ENCODE assay signal across 11 mouse cellular contexts in genomic region chrX:38771886-38772285, GRCm38 (mm10). TPM values are rescaled to one million over a fixed set of nuclear protein-coding genes. Genes with fewer than 3 reads are reported as not detected.
DNase-seq lines count a peak whose midpoint lies in the region; ATAC-seq and TF ChIP-seq lines count a peak whose summit lies in the region.
"Had no signal": no experiment of that assay in that cellular context is flagged by ENCODE, and none has a peak within 500 bp of the region (broad histone marks: within the 10 kb centered on the region; RNA-seq: fewer than 3 reads in every experiment).

No protein-coding gene starts in this region.

- H3K27ac ChIP-seq in cerebellum, adult 2 months (ENCODE audit: insufficient read depth, low read length): no peak overlapping the region
- no peak overlapping the region for H3K27ac ChIP-seq in limb, embryonic 11.5 days (replicated peaks; ENCODE audit: low read depth, low read length)
- no peak overlapping the region for H3K27ac ChIP-seq in limb, embryonic 10.5 days
- H3K27ac ChIP-seq in forebrain, embryonic 15.5 days (replicated peaks): no peak overlapping the region
- H3K27ac ChIP-seq in midbrain, embryonic 12.5 days (replicated peaks): no peak overlapping the region
- H3K27ac ChIP-seq: embryonic facial prominence, embryonic 12.5 days; limb, embryonic 12.5 days had no signal

- H3K9ac ChIP-seq in limb, embryonic 11.5 days (ENCODE audit: low read length): no peak overlapping the region
- H3K9ac ChIP-seq in forebrain, embryonic 15.5 days (replicated peaks): no peak overlapping the region
- H3K9ac ChIP-seq in midbrain, embryonic 12.5 days (replicated peaks): no peak overlapping the region
- H3K9ac ChIP-seq: embryonic facial prominence, embryonic 12.5 days; limb, embryonic 12.5 days had no signal

- no peaks in the 10 kb centered on the region for H3K27me3 ChIP-seq in cerebellum, adult 2 months (ENCODE audit: control insufficient read depth, insufficient read depth, low read length)
- no peaks in the 10 kb centered on the region for H3K27me3 ChIP-seq in limb, embryonic 11.5 days (ENCODE audit: control insufficient read depth, insufficient read depth, low read length)
- H3K27me3 ChIP-seq in limb, embryonic 10.5 days (ENCODE audit: low read depth, poor library complexity, severe bottlenecking): no peaks in the 10 kb centered on the region
- H3K27me3 ChIP-seq in forebrain, embryonic 15.5 days: no peaks in the 10 kb centered on the region
- no peaks in the 10 kb centered on the region for H3K27me3 ChIP-seq in midbrain, embryonic 12.5 days
- H3K27me3 ChIP-seq: embryonic facial prominence, embryonic 12.5 days; limb, embryonic 12.5 days had no signal

- H3K4me2 ChIP-seq in limb, embryonic 11.5 days (ENCODE audit: low read depth, severe bottlenecking): no peak overlapping the region
- no peak overlapping the region for H3K4me2 ChIP-seq in forebrain, embryonic 15.5 days (replicated peaks)
- no peak overlapping the region for H3K4me2 ChIP-seq in midbrain, embryonic 12.5 days (replicated peaks)
- H3K4me2 ChIP-seq: embryonic facial prominence, embryonic 12.5 days; limb, embryonic 12.5 days had no signal

- no peak overlapping the region for H3K4me3 ChIP-seq in cerebellum, adult 2 months (replicated peaks; ENCODE audit: insufficient read depth, low read depth, low read length)
- no peak overlapping the region for H3K4me3 ChIP-seq in limb, embryonic 11.5 days (ENCODE audit: low read depth, low read length)
- H3K4me3 ChIP-seq in limb, embryonic 10.5 days: no peak overlapping the region
- no peak overlapping the region for H3K4me3 ChIP-seq in forebrain, embryonic 15.5 days
- no peak overlapping the region for H3K4me3 ChIP-seq in midbrain, embryonic 12.5 days
- H3K4me3 ChIP-seq: embryonic facial prominence, embryonic 12.5 days; limb, embryonic 12.5 days had no signal

- H3K9me3 ChIP-seq in limb, embryonic 11.5 days (ENCODE audit: control insufficient read depth, low read length): no peaks in the 10 kb centered on the region
- H3K9me3 ChIP-seq in limb, embryonic 10.5 days (replicated peaks): no peaks in the 10 kb centered on the region
- H3K9me3 ChIP-seq in forebrain, embryonic 15.5 days: no peaks in the 10 kb centered on the region
- no peaks in the 10 kb centered on the region for H3K9me3 ChIP-seq in midbrain, embryonic 12.5 days
- H3K9me3 ChIP-seq: embryonic facial prominence, embryonic 12.5 days; limb, embryonic 12.5 days had no signal

- TF ChIP-seq CTCF in cerebellum, adult 2 months (IDR thresholded peaks at IDR 0.05; ENCODE audit: borderline replicate concordance, insufficient read depth, low read depth, low read length): no peak

- TF ChIP-seq POLR2A in cerebellum, adult 2 months (IDR thresholded peaks at IDR 0.05; ENCODE audit: borderline replicate concordance, insufficient read depth, low read length): no peak

- no peak for ATAC-seq in limb, embryonic 11.5 days (ENCODE audit: insufficient number of reproducible peaks, low FRiP score, low TSS enrichment, low read depth)
- peak; percentile 58; the same call in 1 of the 2 replicates for ATAC-seq in forebrain, embryonic 15.5 days (replicated peaks)
- peak; percentile 52; the same call in 1 of the 2 replicates for ATAC-seq in midbrain, embryonic 12.5 days (ENCODE audit: low FRiP score, low read depth)
- no peak for ATAC-seq in inflammation-experienced regulatory T-cells, adult 6 months
- no peak for ATAC-seq in monocyte, adult 5-6 weeks (replicated peaks; ENCODE audit: insufficient number of reproducible peaks, low FRiP score, low TSS enrichment, poor library complexity, severe bottlenecking)

- no peaks in the 10 kb centered on the region for H3K4me1 ChIP-seq in cerebellum, adult 2 months (ENCODE audit: control insufficient read depth, insufficient read depth, low read length)
- no peaks in the 10 kb centered on the region for H3K4me1 ChIP-seq in limb, embryonic 11.5 days (ENCODE audit: control insufficient read depth, insufficient read depth, low read length)
- H3K4me1 ChIP-seq in limb, embryonic 10.5 days: no peaks in the 10 kb centered on the region
- no peaks in the 10 kb centered on the region for H3K4me1 ChIP-seq in forebrain, embryonic 15.5 days
- no peaks in the 10 kb centered on the region for H3K4me1 ChIP-seq in midbrain, embryonic 12.5 days
- H3K4me1 ChIP-seq: embryonic facial prominence, embryonic 12.5 days; limb, embryonic 12.5 days had no signal

- DNase-seq in cerebellum, postnatal 14 days: peak; percentile 11 to 14
- no peak for DNase-seq in cerebellum, adult 2 months
- DNase-seq in limb, embryonic 11.5 days (ENCODE audit: low spot score): peak; percentile 20
- no peak for DNase-seq in limb, embryonic 10.5 days (ENCODE audit: low spot score)

- WGBS in cerebellum, adult 2 months: 24% methylated on average over 3 of the region's 3 CpGs
- WGBS in limb, embryonic 11.5 days: 42% methylated on average over 3 of the region's 3 CpGs
- 50% methylated on average over 3 of the region's 3 CpGs for WGBS in limb, embryonic 10.5 days
- 32% methylated on average over 3 of the region's 3 CpGs for WGBS in forebrain, embryonic 15.5 days
- WGBS in midbrain, embryonic 12.5 days: 48% methylated on average over 3 of the region's 3 CpGs

- H3K36me3 ChIP-seq in limb, embryonic 11.5 days (ENCODE audit: control insufficient read depth, insufficient read depth, low read length): no peaks in the 10 kb centered on the region
- H3K36me3 ChIP-seq in limb, embryonic 10.5 days: no peaks in the 10 kb centered on the region
- H3K36me3 ChIP-seq in forebrain, embryonic 15.5 days: no peaks in the 10 kb centered on the region
- H3K36me3 ChIP-seq in midbrain, embryonic 12.5 days: no peaks in the 10 kb centered on the region
- H3K36me3 ChIP-seq: embryonic facial prominence, embryonic 12.5 days; limb, embryonic 12.5 days had no signal

RNA-seq across cellular contexts. Expression of gene 6030498E09Rik, which starts 0.6 kb away (rescaled TPM):
- not detected in 2 replicates for polyA plus RNA-seq in cerebellum, adult 2 months (2012; rRNA removed)
- 0.28 TPM in 1 of 2 replicates, not detected in the other for polyA plus RNA-seq in limb, embryonic 11.5 days (2014; fragmentation: Nextera tagmentation; extraction: Ambion mirVana)
- polyA plus RNA-seq in limb, embryonic 10.5 days (2016; fragmentation: Nextera tagmentation; extraction: Ambion mirVana): 0.20 TPM in 1 of 2 replicates, not detected in the other
- polyA plus RNA-seq in forebrain, embryonic 15.5 days (2015; fragmentation: Nextera tagmentation; extraction: Ambion mirVana): 0.24 TPM in 1 of 2 replicates, not detected in the other
- polyA plus RNA-seq in midbrain, embryonic 12.5 days (2016; fragmentation: Nextera tagmentation; extraction: Ambion mirVana): not detected in 2 replicates
- not detected for polyA plus RNA-seq in inflammation-experienced regulatory T-cells, adult 6 months (2017; shearing (Covaris generic))
- not detected in 3 replicates for total RNA-seq in monocyte, adult 5-6 weeks (2017)
- polyA plus RNA-seq: embryonic facial prominence, embryonic 12.5 days; limb, embryonic 12.5 days; small intestine, adult 2 months had no signal

Comparison
In these comparisons a context has a peak if more than half of its experiments do, and no peak if none do; other contexts are left out.
1. DNase-seq: peak in cerebellum, postnatal 14 days (2 of 2) and limb, embryonic 11.5 days (single experiment); none in cerebellum, adult 2 months (0 of 2) and limb, embryonic 10.5 days (single experiment).
2. ATAC-seq: peak in forebrain, embryonic 15.5 days (single experiment) and midbrain, embryonic 12.5 days (single experiment); none in limb, embryonic 11.5 days (single experiment), inflammation-experienced regulatory T-cells, adult 6 months (single experiment) and monocyte, adult 5-6 weeks (single experiment).